Mouse (Mus musculus) embryonic facial prominence, embryonic 14.5 days (tissue): ENCODE measurements around the gene Kctd2. TPM values are rescaled to one million over a fixed set of nuclear protein-coding genes. Genes with fewer than 3 reads are reported as not detected.
A peak's percentile ranks its signal among the peaks of the same experiment; 100 is the strongest.

Experiments used
- ATAC-seq: fragments of 200-750 bp; cut with Nextera tagmentation; 2 replicates; pipeline ENCODE4 v1.8.0; 2017; ENCODE audit warnings: low read depth, moderate number of reproducible peaks, moderate TSS enrichment
- DNase-seq: peaks from one replicate; pipeline ENCODE4 v3.0.0-alpha.2; 2015; ENCODE audit warnings: low spot score
- H3K27ac ChIP-seq: fragments of 300-500 bp; sonication (generic); replicated peaks from 2 replicates; pipeline ENCODE4 v1.5.1; 2014; ENCODE audit warnings: low read depth, mild to moderate bottlenecking, low read length, moderate library complexity
- H3K27me3 ChIP-seq: fragments of 300-500 bp; sonication (generic); replicated peaks from 2 replicates; pipeline ENCODE4 v1.6.1; 2014; ENCODE audit warnings: low read length; ENCODE audit not compliant: control insufficient read depth, insufficient read depth
- H3K36me3 ChIP-seq: fragments of 300-500 bp; sonication (generic); 2 replicates; pipeline ENCODE4 v1.6.1; 2014; ENCODE audit warnings: low read length, mixed read lengths; ENCODE audit not compliant: control insufficient read depth, insufficient read depth
- H3K4me1 ChIP-seq: fragments of 300-500 bp; sonication (generic); 2 replicates; pipeline ENCODE4 v1.6.1; 2014; ENCODE audit warnings: antibody characterized with exemption, low read length; ENCODE audit not compliant: control insufficient read depth, insufficient read depth
- H3K4me2 ChIP-seq: fragments of 300-500 bp; sonication (generic); 2 replicates; pipeline ENCODE4 v1.6.1; 2014; ENCODE audit warnings: low read depth, mild to moderate bottlenecking, low read length, moderate library complexity, mixed read lengths
- H3K4me3 ChIP-seq: fragments of 300-500 bp; sonication (generic); 2 replicates; pipeline ENCODE4 v1.5.1; 2014; ENCODE audit warnings: low read depth, mild to moderate bottlenecking, low read length
- H3K9ac ChIP-seq: fragments of 300-500 bp; sonication (generic); 2 replicates; pipeline ENCODE4 v1.6.1; 2014; ENCODE audit warnings: low read depth, mild to moderate bottlenecking, low read length, moderate library complexity, mixed read lengths
- H3K9me3 ChIP-seq: fragments of 300-500 bp; sonication (generic); 2 replicates; pipeline ENCODE4 v1.6.1; 2016; ENCODE audit warnings: low read length; ENCODE audit not compliant: control insufficient read depth
- WGBS: fragments of 180-500 bp; shearing (Covaris S2); extraction: QIAGEN DNeasy Blood & Tissue Kit; methylation state at CpG from one replicate; pipeline ENCODE4 v1.1.7; 2014; 5-methylcytosine and 5-hydroxymethylcytosine counted together
- polyA plus RNA-seq: library from polyadenylated mRNA; unstranded; fragments of >200 nt; fragmentation: Nextera tagmentation; extraction: Ambion mirVana; gene quantifications from 2 replicates; pipeline ENCODE4 v1.2.1, GENCODE M21; 2014

Kctd2 gene
- polyA plus RNA-seq, 1 experiment from 2014 or later, result 21.8 TPM

GRCm38 (mm10) chr11:115391358-115391757 lies 28.6 kb upstream of the Kctd2 start:
- no peak overlapping the region for H3K4me2 ChIP-seq
- no peak overlapping the region for H3K27ac ChIP-seq
- H3K27me3 ChIP-seq, result no peaks in the 10 kb centered on the region
- H3K4me1 ChIP-seq, result no peaks in the 10 kb centered on the region
- no peak overlapping the region for H3K9ac ChIP-seq
- no peak overlapping the region for H3K4me3 ChIP-seq
- WGBS, result 91% methylated on average over 7 of the region's 7 CpGs
- no peak for DNase-seq
- ATAC-seq, result no peak
- H3K9me3 ChIP-seq, result no peaks in the 10 kb centered on the region
- peaks cover 59% of the 10 kb centered on the region for H3K36me3 ChIP-seq

- Histone ChIP-seq H3K4me2 (no peak overlapping the region), H3K27me3 (no peaks in the 10 kb centered on the region), H3K36me3 (peaks cover 61% of the 10 kb centered on the region), H3K9ac (no peak overlapping the region), H3K4me3 (no peak overlapping the region), H3K9me3 (no peaks in the 10 kb centered on the region), H3K4me1 (no peaks in the 10 kb centered on the region), H3K27ac (no peak overlapping the region)
- ATAC-seq (peak; percentile 45; the same call in 1 of the 2 replicates), DNase-seq (no peak)
- WGBS, result 78% methylated on average over 34 of the region's 34 CpGs
Measured at GRCm38 (mm10) chr11:115393721-115394325, 26.1 kb upstream of the Kctd2 start.

DNA sequence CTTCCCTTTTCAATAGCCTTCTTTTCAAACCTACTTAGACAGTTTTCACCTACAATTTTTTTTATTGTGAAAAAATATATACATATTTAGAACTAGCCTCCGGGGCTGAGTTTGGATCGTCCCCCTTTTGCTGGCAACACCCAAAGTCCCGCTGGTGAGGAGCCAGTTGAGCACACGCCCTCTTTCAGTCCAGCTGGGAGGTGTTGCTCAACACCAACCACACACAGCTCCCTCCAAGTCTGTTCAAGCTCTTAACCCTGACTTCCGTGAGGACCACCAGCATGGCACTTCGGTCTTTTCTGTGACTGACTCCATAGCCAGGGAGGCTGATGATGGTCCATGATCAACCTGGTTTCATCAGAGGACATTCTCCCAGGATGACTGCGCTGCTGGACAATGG lies 21.8 kb upstream of the Kctd2 start:
- Histone ChIP-seq H3K4me1 (no peaks in the 10 kb centered on the region), H3K27me3 (no peaks in the 10 kb centered on the region), H3K36me3 (peaks cover 32% of the 10 kb centered on the region), H3K4me2 (no peak overlapping the region), H3K27ac (no peak overlapping the region), H3K4me3 (no peak overlapping the region), H3K9me3 (no peaks in the 10 kb centered on the region), H3K9ac (no peak overlapping the region)
- no peak for DNase-seq
- 80% methylated on average over 7 of the region's 7 CpGs for WGBS
- no peak for ATAC-seq

GRCm38 (mm10) chr11:115400126-115400525 lies 19.8 kb upstream of the Kctd2 start:
- Histone ChIP-seq H3K4me1 (peaks cover 5% of the 10 kb centered on the region; the same call in 1 of the 2 replicates), H3K4me2 (no peak overlapping the region), H3K27ac (no peak overlapping the region), H3K9ac (no peak overlapping the region), H3K36me3 (peaks cover 14% of the 10 kb centered on the region; the same call in 1 of the 2 replicates), H3K9me3 (no peaks in the 10 kb centered on the region), H3K27me3 (no peaks in the 10 kb centered on the region), H3K4me3 (no peak overlapping the region)
- WGBS, result 97% methylated on average over 2 of the region's 3 CpGs
- ATAC-seq (no peak), DNase-seq (no peak)

GRCm38 (mm10) chr11:115400630-115401391 lies 19.1 kb upstream of the Kctd2 start:
- Histone ChIP-seq H3K9me3 (no peaks in the 10 kb centered on the region), H3K9ac (no peak overlapping the region), H3K4me3 (no peak overlapping the region), H3K4me2 (no peak overlapping the region), H3K27ac (no peak overlapping the region), H3K4me1 (peaks cover 5% of the 10 kb centered on the region; the same call in 1 of the 2 replicates), H3K27me3 (no peaks in the 10 kb centered on the region), H3K36me3 (peaks cover 11% of the 10 kb centered on the region; the same call in 1 of the 2 replicates)
- peak; percentile 50 for DNase-seq
- 49% methylated on average over 11 of the region's 11 CpGs for WGBS
- ATAC-seq, result peak; percentile 23

- Histone ChIP-seq H3K4me3 (peak within 1 kb of the TSS; percentile 90), H3K4me2 (peak within 1 kb of the TSS; percentile 85), H3K36me3 (peaks cover 26% of the 10 kb centered on the region; the same call in 1 of the 2 replicates), H3K27ac (peak within 1 kb of the TSS; percentile 93), H3K27me3 (no peaks in the 10 kb centered on the region), H3K4me1 (peaks cover 5% of the 10 kb centered on the region; the same call in 1 of the 2 replicates), H3K9me3 (no peaks in the 10 kb centered on the region), H3K9ac (peak within 1 kb of the TSS; percentile 94)
- 4% methylated on average over 35 of the region's 50 CpGs for WGBS
- ATAC-seq (peak; percentile 93), DNase-seq (peak; percentile 91)
Measured at GRCm38 (mm10) chr11:115403338-115404124, 16.4 kb upstream of the Kctd2 start, which contains the start of gene Mrpl58. Gene Mrpl58, plus strand, starts transcription at chr11:115403752.

DNA sequence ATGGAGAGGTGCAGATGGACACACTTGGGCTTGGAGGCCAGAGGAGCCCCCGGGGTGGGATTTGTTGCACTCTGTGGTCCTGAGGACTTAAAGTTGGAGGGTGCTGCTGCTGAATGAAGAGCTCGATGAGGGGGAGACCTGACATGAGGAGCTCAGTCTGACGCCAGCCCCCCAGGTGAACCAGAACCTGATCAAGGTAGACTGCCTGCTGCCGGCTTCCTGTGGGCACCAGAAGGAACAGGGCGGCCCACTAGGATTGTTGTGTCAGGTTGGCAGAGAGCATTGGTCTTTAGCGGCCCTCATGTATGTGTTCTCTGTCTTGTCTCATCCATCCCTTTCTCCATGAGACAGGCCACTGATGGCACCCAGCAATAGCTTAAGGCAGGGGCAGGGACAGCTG lies 14.2 kb upstream of the Kctd2 start:
- Histone ChIP-seq H3K36me3 (peaks cover 42% of the 10 kb centered on the region), H3K27me3 (no peaks in the 10 kb centered on the region), H3K9me3 (no peaks in the 10 kb centered on the region), H3K4me3 (no peak overlapping the region), H3K27ac (no peak overlapping the region), H3K4me2 (no peak overlapping the region), H3K4me1 (peaks cover 5% of the 10 kb centered on the region; the same call in 1 of the 2 replicates), H3K9ac (no peak overlapping the region)
- WGBS, result 100% methylated on average over 6 of the region's 6 CpGs
- DNase-seq (no peak), ATAC-seq (no peak)

DNA sequence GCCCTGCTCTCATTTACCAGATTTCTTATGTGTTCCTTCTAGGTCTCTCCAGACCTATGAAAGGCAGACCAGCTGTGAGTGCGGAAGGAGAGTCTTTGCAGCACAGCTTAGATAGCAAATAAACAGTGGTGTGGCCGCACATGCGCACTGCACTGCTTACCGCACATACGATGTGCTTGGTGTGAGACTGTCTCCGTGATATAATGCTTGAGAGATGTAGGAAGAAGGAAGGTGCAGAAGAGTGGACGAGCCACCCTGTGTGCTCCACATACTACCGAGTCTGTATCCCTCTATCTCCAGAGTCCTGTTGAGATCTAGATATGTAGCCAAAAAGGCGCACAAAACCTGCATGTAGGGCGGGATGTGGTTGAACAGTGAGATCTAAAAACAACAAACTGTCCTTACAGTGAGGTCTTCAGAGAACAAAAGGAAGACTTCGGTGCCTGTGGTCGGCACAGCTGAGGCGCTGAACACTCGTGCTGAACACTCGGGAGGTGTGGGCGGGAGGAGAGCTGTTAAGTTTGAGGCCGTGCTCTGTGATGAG lies 13.0 kb upstream of the Kctd2 start:
- Histone ChIP-seq H3K4me3 (no peak overlapping the region), H3K4me2 (no peak overlapping the region), H3K9ac (no peak overlapping the region), H3K4me1 (peaks cover 10% of the 10 kb centered on the region), H3K9me3 (no peaks in the 10 kb centered on the region), H3K27ac (no peak overlapping the region), H3K27me3 (no peaks in the 10 kb centered on the region), H3K36me3 (peaks cover 48% of the 10 kb centered on the region)
- WGBS, result 94% methylated on average over 17 of the region's 17 CpGs
- ATAC-seq (no peak), DNase-seq (no peak)
